Mouse (Mus musculus): ENCODE results near the gene Prdm13. TPM values are rescaled to one million over a fixed set of nuclear protein-coding genes. Genes with fewer than 3 reads are reported as not detected.

Prdm13 gene
- total RNA-seq (2021) = not detected
- long read RNA-seq, experiment 1 = 0 reads
- long read RNA-seq, experiment 2 = 0 reads

DNA sequence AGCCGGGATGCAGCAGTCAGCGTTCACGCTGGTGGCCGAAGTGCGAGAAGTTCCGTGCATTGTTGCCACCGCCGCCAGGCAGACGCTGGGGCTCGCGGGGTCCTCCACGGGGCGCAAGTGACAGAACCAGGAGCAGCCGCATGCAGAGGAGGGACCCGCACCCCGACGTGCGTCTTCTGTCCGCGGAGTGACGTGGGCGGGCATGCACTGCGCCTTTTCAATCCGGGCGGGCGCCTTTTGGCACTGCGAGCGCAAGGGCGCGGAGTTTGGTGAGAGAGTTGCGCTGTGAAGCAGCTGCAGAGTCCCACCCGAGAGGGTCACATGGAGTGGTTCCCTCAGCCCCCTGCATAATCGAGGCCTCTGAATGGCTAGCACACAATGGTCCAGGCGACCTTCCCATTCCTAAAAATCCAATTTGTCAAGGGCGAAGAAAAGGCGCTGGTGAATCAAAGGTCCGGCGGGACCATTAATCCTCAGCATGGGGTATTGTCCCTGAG, at the start of gene Prdm13:
TSS of gene Prdm13 (minus strand) at position 369 of the 497 bp plus-strand sequence.
- DNase-seq = no peak
- intact Hi-C loops (cut with DNase I) = no loop called here

DNA sequence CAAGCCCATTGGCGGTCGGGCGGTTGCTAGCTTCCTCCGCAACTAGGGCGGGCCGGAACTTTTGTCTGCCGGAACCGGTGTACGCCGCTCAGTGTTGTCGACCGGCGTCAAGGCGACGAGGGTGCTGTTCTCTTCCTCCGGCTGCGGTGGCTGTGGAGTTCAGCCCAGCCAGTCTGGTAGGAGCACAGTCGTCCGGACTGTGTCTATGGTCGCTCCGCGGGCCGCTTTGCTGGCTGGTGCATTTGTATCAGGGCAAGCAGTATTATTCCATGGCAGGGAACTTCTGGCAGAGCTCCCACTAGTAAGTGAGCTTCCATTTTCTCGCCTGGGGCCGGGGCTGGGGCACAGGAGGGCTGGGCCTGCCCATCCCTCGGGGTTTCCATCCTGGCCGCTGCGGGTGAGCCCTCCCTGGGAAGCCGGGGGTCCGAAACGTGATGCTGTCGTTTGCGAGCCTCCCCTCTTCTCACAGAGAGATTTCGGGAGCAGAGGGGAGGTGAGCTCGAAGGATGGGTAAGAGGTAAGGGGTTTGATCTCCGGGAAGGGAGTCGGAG, 41.9 kb upstream of the Prdm13 start, which contains the start of gene Ccnc:
TSS of gene Ccnc (plus strand) at position 87 of the 551 bp plus-strand sequence.
- peak; percentile 86 to 87 for DNase-seq
- intact Hi-C loops (cut with DNase I) = no loop called here

DNA sequence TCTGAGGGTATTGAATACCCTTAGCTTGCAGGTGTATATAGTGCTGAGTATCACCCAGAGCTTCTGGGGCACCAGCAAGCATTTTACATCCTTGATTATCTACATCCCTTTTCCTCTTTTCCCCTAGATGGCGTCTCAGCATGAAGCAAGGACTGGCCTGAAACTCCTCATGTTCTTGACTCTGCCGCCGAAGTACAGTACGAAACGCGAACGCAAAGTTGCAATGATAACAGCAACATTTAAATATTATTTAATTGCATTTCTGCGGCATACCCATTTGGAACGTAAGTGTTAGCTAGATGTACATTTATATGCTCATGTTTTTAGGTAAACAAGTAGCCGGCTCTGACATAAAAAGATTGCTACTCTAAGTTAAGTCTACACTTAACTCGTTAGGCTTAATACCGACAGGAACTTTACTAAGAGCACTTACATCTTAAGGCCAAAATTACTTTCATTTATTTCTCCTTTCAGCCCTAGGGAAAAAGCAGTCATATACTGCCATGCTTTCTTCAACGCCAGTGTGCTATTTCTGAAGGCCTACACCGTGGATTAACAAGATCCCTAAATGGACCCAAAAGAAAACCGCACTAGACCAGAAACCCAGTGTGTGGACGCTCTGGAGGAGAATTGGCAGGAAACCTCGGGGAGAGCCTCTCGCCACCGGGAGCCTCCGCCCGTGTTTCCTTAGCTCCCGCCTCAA, 41.3 kb upstream of the Prdm13 start:
- intact Hi-C loops (cut with DNase I) = no loop called here
- DNase-seq = peak in 1 of 2 experiments; percentile 6

DNA sequence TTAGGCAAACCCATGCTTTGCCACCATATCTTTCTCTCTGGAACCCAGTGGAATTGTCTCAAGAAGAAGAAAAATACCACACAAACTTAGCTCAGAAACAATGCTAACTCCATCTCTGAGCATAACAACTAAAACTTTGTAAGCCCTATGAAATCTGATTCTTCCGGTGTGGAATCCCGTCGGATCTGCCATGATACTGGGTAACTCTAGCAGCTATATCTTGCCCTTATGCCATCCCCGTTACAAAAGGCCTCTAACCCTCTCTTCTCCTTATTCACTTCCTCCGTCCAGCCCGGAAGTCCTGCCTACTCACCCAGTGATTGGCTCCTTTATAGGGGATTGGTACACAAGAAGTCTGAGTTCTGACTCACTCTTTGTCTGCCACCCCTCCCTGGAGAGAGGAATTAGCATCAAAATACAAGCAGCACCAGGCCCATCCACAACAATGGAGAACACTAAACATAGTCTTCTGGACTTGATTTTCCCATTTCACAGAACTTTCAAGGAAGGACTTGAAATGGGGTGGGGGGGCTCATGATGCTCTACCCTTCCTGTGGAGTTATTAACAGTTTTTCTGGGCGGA, 37.1 kb upstream of the Prdm13 start:
- intact Hi-C loops (cut with DNase I) = no loop called here

DNA sequence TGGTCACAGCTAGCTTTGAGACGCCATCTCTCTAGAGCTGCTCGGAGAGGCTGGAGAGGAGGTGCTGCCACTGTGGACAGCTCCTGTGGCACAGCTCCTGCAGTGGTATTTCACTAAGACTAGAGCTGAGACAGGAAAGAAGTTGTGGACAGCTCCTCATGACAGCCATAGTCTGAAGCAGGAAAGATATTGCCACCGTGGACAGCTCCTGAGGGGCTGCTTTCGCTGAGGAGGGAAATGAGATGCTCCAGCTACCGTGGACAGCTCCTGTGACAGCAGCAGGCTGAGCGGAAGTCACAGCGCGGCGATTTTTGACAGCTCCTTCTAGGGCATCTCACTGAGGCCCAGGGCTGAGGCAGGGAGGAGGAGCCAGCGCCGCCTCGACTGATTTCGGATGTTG, 26.4 kb upstream of the Prdm13 start:
- DNase-seq = peak; percentile 29 to 62
- intact Hi-C loops (cut with DNase I) = no loop called here

More for the DNA sequence above, 37.1 kb upstream of the Prdm13 start:
- no peak for DNase-seq

DNA sequence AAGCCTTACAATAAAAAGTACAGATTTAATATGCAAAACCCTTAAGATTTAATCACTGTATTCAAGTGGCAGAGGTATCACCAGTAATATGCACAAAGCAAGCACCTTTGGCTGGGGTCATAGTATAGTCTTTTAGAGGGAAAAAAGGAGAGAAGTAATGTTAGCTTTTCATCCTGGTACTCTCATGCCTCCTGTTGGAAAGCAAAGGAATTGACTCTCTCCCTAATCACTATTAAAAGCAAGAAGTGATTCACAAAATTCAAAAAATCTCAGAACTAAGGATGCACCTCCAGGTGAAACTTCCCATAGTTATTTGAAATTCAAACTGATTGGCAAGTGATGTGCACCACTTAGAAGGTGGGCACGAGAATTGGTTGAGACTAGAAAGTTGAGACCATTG, 19.3 kb upstream of the Prdm13 start:
- no peak for DNase-seq
- intact Hi-C loops (cut with DNase I) = no loop called here

DNA sequence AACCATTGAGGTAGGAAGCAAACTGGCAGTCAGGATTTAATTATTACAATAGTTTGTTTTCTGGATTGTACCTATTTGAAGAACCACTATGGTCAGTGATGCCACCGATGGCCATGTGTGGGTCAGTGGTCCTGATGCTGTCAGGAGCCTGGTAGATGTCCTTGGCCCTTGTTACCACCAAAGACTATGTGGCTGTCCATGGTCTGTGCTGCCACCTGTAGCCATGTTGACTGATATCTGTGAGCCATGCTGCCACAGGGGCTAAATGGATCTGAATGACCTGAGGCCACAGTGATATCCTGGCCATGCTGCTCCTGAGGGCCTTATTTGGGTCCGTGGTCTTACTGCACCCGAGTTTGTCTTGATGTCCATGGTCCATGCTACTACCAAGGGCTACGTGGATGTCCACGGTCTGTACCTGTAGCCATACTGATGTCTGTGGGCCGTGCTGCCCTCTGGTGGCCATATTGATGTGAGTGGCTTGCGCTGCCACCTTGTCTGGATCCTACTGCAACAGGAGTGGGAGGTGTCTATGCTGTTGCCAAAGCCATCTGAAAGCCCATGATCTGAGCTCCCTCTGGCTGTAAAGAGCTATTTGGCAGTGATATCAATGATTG, 10.0 kb upstream of the Prdm13 start:
- intact Hi-C loops (cut with DNase I) = no loop called here
- DNase-seq = no peak

DNA sequence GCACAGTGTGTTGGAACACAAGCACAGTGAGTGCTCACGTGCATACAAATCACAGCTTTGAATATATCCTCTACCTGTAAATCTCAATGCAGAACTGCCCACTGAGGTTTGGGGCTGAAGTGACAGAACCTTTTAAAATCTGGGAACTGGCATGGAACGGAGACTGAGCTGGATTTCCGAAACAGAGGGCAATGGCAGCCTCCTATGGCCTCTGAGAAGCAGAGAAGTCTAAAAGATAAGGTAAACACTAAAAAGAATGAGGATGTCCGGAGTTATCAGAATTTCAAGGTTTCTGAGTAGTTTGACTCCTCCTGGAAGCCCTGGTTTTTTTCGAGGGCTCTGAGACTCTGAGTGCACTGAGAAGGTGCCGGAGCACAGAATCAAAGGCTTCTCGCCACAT, 4.5 kb upstream of the Prdm13 start:
- intact Hi-C loops (cut with DNase I) = no loop called here
- no peak for DNase-seq

DNA sequence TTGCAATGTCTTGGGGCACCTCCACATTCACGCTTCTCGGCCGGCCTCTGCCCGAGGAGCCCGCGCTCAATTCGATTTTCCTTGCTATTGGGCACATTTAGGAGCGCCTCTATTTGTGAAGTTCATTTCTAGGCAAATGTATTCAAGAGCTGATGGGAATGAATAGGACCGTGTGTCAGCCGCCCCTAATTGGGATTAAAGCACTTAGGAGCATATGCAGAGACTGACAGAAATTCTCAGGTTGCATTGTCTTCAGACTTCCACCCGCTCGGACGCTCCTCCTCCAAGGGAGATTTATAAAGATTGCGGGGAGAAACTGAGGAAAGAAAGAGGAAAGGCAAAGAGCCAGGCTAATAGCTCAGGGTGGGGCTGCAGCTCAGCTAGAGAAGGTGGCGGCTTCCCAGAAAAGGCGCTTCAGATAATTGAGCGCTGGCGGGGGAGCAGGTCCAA, 3.8 kb upstream of the Prdm13 start:
- intact Hi-C loops (cut with DNase I) = no loop called here

DNA sequence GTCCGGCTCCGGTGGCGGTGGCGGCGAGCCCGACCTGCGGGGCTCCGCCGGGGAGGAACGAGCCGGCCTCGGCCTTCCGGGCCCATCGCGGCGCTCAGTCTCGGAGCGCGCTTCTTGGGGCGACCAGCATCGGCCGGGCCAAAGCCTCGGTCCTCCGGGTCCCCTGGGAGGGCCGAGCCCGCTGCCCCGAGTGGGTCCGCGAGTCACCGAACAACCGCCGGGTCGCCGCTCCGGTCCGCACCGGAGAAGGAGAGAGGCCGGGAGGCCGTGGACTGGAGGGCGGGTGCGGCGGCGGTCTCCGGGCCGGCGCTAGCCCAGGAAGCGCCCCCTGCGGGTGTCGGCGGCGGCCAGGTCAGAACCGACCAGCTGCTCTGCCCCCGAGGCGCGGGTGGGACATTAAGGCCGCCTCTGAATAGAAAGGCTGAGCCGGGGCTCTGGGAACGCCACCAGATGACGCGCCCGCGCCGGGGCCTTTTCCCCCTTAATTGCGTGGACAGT, 3.0 kb upstream of the Prdm13 start:
- DNase-seq = no peak
- intact Hi-C loops (cut with DNase I) = no loop called here

More for the DNA sequence above, 3.8 kb upstream of the Prdm13 start:
- no peak for DNase-seq

DNA sequence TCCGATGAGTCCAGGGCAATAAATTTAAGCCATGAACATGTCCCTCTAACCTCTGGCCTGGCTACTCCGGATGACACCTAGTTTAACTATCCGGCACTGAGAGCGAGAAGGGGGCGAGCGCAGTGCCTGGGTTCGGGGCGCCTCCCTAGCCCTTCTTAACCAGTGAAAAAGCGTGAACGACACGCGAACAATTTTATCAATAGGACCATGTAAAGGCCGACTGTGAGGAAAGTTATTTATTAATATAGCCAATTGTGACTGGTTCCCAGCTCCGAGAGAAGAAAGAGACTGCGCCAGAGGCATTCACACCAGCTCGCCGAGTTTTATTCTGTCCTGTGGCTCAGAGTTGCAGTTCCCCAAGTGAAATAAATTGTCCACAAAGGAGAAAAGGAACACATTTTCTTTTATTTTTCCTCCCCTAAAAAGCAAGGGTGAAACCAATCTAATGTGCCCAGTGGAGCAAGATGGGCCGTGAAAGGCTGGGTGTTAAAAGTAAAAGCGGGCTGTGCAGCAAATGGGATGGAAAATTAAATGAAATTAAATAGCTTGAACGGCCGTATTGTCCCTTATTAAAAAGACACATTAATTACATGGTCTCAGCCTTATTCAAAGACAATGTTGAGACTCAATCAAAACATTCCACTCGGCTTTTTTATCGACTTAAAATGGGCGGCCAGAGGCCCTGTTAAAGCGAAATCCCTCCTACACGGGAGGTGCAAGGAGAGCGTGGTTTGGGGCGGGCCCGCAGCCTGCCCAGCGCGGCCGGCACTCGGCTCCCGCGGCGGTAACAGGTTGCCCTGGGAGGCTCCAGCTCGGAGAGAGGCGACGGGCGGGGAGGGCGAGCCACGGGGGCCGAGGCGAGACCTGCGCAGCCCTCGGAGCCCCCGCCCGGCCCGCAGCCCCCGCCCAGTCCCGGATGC, 2.3 kb upstream of the Prdm13 start:
- intact Hi-C loops (cut with DNase I) = no loop called here
- DNase-seq = no peak

DNA sequence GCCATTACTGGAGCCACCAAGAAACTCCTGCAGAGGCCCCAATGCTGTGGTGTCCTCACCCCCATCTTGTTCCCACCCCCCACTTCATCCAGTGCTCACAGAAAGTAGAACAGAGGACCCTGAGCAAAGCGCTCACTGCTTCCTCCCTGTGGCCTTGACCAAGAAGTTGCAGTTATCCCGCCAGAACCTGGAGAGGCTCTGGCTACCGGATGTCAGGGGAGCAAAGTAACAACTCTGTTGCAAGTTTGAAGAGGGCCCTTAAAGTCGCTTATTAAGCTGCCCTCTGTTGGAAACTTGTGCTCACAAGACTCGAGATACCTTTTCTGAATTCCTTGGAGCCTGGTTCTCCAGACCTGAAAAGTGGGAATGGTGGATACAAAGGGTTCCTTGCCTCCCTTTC, 1.2 kb upstream of the Prdm13 start:
- intact Hi-C loops (cut with DNase I) = no loop called here
- DNase-seq = no peak

DNA sequence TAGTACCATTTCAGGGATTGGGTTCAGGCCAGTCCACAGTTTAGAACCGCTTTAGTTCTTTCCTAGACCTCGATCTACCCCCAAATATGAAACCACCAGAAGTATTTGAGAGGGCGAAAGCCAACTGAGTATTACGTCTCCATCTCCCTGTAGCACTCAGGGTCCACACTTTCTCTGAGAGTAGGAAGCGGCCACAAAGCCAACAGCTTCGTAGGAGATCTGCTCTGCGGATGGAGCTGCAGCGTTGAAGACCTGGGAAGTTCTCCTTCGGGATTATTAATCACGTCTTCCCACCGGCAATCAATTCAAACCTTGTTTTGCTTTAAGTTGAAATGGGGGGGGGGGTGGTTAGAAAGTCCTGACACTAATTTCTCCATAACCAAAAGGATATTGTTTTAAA, 653 bp upstream of the Prdm13 start:
- DNase-seq = no peak
- intact Hi-C loops (cut with DNase I) = no loop called here

DNA sequence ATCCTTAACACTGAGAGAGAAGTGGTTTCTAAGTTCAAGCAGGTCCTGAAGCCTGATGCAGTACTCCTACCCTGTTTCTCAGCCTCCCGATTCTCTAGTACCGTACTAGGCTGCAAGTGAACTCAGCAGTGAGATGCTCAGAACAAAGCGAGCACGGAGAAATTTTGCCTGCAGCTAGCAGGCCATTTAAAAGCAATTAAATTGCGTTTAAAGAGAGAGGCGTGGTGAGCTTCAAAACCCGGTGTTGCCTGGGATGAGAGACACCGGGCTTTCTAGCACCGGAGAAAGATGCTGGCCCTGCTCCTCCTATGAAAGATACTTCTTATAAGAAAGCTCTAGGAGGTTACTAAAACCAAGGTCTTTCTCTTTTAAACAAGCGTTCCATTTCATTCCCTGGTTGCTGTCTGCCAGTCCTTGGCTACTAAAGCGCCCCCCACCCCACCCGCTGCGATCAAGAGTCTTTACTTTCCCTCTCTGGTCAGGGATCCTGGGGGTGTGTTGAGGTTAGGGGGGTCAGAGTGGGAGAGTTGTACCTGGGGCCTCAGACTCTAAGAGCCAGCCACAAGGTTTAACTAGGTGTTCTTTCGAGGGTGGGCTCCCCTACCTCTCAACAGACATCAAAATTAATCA, 1.3 kb downstream of the Prdm13 start:
- intact Hi-C loops (cut with DNase I) = no loop called here
- DNase-seq = no peak

DNA sequence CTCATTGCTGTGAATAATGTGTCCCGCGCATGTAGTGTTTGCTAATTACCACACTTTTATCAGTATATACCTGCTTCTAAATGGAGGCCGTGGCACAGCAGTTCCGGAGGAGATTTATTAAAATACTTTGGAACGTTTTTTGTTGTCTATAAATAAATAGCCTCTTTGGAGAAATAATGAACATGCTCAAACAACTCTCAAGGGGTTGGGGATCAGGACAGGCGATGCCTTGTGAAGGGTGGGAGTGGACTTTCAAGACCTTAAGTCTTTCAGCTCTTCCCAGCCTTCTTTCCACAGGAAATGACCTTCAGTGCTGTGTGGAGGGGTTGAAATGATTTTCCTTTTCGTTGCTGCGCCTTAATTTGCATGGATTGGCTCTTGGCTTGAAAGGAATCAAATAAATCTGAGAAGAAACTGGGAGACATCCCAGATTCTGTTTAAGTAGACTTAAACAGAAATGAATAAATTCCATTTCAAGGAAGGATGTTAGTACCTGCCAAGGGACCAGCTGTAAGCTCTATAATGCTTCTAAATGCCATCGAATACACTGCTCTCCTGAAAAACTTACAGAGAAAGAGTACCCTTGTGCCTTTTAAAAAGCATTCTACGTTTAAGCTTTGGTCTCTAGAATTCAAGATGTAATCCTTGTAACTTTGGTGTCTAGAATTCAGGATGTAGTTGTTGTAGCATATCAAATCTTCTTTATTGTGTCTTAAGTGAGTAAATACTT, 3.2 kb downstream of the Prdm13 start:
- intact Hi-C loops (cut with DNase I) = no loop called here

DNA sequence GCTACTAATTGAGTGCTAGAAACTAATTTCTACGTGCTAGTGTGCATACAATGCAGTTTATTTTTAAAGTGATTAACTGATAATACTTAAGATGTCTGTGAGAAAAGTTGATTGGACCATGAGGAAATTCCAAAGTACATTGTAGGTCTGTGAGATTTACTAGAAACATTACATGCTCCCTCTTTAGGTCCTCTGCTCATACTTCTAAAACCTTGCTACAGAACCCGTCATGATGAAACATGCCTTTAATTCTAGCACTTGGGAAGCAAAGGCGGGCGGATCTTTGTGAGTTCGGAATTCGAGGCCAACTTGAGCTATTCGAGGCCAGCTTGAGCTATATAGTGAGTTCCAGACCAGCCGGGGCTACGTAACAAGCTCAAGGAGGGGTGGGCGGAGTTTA, 4.8 kb downstream of the Prdm13 start:
- no peak for DNase-seq
- intact Hi-C loops (cut with DNase I) = no loop called here

More for the DNA sequence above, 3.2 kb downstream of the Prdm13 start:
- no peak for DNase-seq

DNA sequence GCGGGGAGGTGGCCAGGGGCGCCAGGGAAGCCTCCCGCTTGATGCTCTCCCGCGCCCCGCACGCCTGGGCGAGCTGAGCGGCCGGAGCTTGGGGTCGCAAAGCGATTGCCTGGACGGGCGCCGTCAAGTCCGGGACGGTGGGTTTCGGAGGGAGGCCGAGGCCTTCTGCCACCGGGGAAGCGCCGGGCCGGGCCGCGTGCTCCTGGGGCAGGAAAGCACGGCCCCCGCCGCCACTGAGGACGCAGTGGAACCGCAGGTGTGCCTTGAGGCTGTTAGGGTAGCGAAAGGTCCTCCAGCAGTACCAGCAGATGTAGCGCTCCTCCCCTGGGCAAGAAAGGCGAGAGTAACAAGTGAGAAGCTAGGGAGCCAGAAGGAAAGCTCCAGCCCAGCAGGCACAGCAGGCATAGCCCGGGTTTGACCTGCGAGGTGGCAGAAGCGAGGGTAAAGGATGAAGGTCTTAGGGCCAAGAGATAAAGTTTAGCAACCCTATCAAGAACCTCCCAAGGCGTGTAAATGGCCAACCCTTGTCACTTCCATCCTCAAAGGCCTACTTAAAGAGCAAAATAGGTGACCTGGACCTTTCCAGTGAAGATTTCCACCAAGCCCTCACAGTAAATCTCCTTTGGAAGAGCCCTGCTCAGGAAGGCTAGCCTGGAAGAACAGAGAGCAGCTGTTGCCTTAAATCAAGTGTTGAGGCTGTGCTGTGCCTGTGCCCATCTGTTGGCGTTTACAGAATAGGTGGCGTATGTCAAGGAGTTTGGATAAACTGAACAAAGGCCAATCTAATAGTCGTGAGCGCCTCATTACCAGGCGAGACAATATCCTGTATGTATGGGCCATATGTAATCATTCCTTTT, 5.9 kb downstream of the Prdm13 start:
- no peak for DNase-seq
- intact Hi-C loops (cut with DNase I) = no loop called here
